Comparison of ENCODE assay signal across 9 mouse cellular contexts in the genomic region with DNA sequence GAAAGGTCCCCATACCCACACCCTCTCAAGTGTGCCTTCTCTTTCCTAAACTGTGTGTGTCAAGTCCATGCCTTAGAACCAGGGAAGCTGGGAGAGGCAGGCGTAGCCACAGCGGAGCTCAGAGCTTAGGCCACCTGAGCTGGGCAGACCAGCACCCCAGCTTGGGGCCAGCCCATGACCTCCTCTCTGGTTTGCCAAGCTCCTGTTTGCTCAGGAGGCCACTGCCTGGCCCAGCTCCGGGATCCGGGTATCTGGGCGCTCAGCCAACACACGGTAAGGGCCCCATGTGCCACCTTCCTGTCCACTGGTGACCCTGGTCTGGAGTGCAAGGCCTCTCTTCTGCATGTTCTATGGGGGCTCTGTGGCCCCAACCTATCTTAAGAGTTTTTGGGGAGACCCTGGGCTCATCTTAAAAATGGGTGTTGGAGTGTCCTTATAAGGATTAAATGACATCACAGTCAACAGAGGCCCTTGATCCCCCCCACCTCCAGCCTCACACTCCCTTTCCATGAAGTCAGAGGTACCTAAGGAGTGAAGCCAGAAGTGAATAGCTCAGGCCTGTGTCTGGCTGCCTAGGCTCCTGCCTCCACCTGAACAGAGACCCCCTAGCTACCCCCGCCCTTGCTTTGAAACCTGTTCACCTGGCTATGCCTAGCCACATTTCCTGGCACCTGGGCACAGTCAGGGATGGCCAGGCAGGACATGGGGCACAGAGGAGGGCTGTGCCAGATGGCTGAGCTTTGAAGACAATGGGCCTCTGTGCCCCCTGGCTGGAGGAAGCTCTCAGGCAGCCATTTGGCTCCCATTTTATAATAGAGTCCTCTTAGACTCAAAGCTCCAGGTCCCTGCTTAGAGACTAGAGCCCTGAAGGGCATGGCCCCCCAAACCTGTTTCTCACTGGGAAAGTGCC. TPM values are rescaled to one million over a fixed set of nuclear protein-coding genes. Genes with fewer than 3 reads are reported as not detected.
DNase-seq lines count a peak whose midpoint lies in the region; ATAC-seq and TF ChIP-seq lines count a peak whose summit lies in the region.
"Had no signal": no experiment of that assay in that cellular context is flagged by ENCODE, and none has a peak within 500 bp of the region (broad histone marks: within the 10 kb centered on the region; RNA-seq: fewer than 3 reads in every experiment).

No protein-coding gene starts in this region.

- TF ChIP-seq EP300 in stomach, postnatal 0 days (optimal IDR thresholded peaks at IDR 0.05), result no peak

- H3K4me1 ChIP-seq in limb, embryonic 13.5 days, result peaks cover 36% of the 10 kb centered on the region
- no peaks in the 10 kb centered on the region for H3K4me1 ChIP-seq in stomach, postnatal 0 days (replicated peaks; ENCODE audit: control insufficient read depth, insufficient read depth)

- H3K9ac ChIP-seq in limb, embryonic 13.5 days, result no peak overlapping the region
- H3K9ac ChIP-seq in stomach, postnatal 0 days (ENCODE audit: low read length), result no peak overlapping the region

- no peaks in the 10 kb centered on the region; the same call in 1 of the 2 replicates for H3K27me3 ChIP-seq in limb, embryonic 13.5 days
- no peaks in the 10 kb centered on the region for H3K27me3 ChIP-seq in stomach, postnatal 0 days (ENCODE audit: control insufficient read depth, insufficient read depth, low read length)

- TF ChIP-seq CTCF in stomach, postnatal 0 days (IDR thresholded peaks at IDR 0.05; ENCODE audit: low read depth), result no peak

- WGBS in limb, embryonic 13.5 days, result 74% methylated on average over 7 of the region's 7 CpGs
- WGBS in stomach, postnatal 0 days, result 44% methylated on average over 7 of the region's 7 CpGs

- peak overlapping the region; percentile 12 for H3K27ac ChIP-seq in limb, embryonic 13.5 days
- H3K27ac ChIP-seq in stomach, postnatal 0 days (replicated peaks), result peak overlapping the region; percentile 90

- peak; percentile 66 for DNase-seq in adrenal gland, postnatal 10 days
- DNase-seq in adrenal gland, postnatal 4 days (ENCODE audit: low spot score in 2 of 2), result no peak
- peak; percentile 24 to 62 for DNase-seq in urinary bladder, postnatal 36 days (ENCODE audit: low spot score in 2 of 2)
- no peak for DNase-seq in urinary bladder, postnatal 4 days (ENCODE audit: low spot score in 2 of 2)
- DNase-seq in stomach, postnatal 0 days (ENCODE audit: low spot score), result peak; percentile 94

- no peak overlapping the region for H3K4me2 ChIP-seq in limb, embryonic 13.5 days (replicated peaks)
- no peak overlapping the region for H3K4me2 ChIP-seq in stomach, postnatal 0 days (replicated peaks; ENCODE audit: low read depth)

- no peak overlapping the region for H3K4me3 ChIP-seq in limb, embryonic 13.5 days
- H3K4me3 ChIP-seq in stomach, postnatal 0 days (ENCODE audit: low read depth, low read length), result no peak overlapping the region
- H3K4me3 ChIP-seq: myocyte had no signal

- no peak for ATAC-seq in limb, embryonic 13.5 days (ENCODE audit: low FRiP score, low read depth)
- peak; percentile 93 for ATAC-seq in stomach, postnatal 0 days (ENCODE audit: low FRiP score, low TSS enrichment)
- no peak for ATAC-seq in granulocyte monocyte progenitor cell, adult 5-6 weeks (replicated peaks; ENCODE audit: poor library complexity, severe bottlenecking)
- ATAC-seq in activated CD4-positive, CD25-positive, alpha-beta regulatory T cell, adult 4 months, result no peak

- no peaks in the 10 kb centered on the region for H3K36me3 ChIP-seq in limb, embryonic 13.5 days
- no peaks in the 10 kb centered on the region for H3K36me3 ChIP-seq in stomach, postnatal 0 days (ENCODE audit: control insufficient read depth, insufficient read depth, low read length)

- no peaks in the 10 kb centered on the region for H3K9me3 ChIP-seq in limb, embryonic 13.5 days
- no peaks in the 10 kb centered on the region for H3K9me3 ChIP-seq in stomach, postnatal 0 days (ENCODE audit: control insufficient read depth, low read length)

RNA-seq across cellular contexts. Expression of a gene that starts 33.8 kb away (rescaled TPM):
- 10 to 100 TPM; 31.3 to 48.5 TPM for total RNA-seq in adrenal gland, postnatal 10 days (2021)
- total RNA-seq in adrenal gland, postnatal 4 days (2021), result 10 to 100 TPM; 83.5 to 96.1 TPM
- 10.7 and 11.4 TPM in 2 replicates for polyA plus RNA-seq in limb, embryonic 13.5 days (2015; fragmentation: Nextera tagmentation; extraction: Ambion mirVana)
- polyA plus RNA-seq in stomach, postnatal 0 days (2015; fragmentation: Nextera tagmentation; extraction: Ambion mirVana), result 70.1 and 73.0 TPM in 2 replicates
- total RNA-seq in granulocyte monocyte progenitor cell, adult 5-6 weeks (2014; fragmentation: Nextera tagmentation), result 0.80 and 4.3 TPM in 2 replicates
- total RNA-seq in granulocyte monocyte progenitor cell, adult 5-6 weeks (2017), result 0.65 and 4.6 TPM in 2 replicates
- polyA plus RNA-seq in activated CD4-positive, CD25-positive, alpha-beta regulatory T cell, adult 4 months (2017; shearing (Covaris generic)), result under 1 TPM in 1 of 2 experiments, not detected in 1; 0.53 TPM

Comparison
In these comparisons a context has a peak if more than half of its experiments do, and no peak if none do; other contexts are left out.
1. DNase-seq: peak in adrenal gland, postnatal 10 days (single experiment), urinary bladder, postnatal 36 days (2 of 2) and stomach, postnatal 0 days (single experiment); none in adrenal gland, postnatal 4 days (0 of 2) and urinary bladder, postnatal 4 days (0 of 2).
2. RNA of a gene that starts 33.8 kb away (total RNA-seq): 83.5 to 96.1 TPM in adrenal gland, postnatal 4 days and 31.3 to 48.5 TPM in adrenal gland, postnatal 10 days; 0.65 to 4.6 TPM in granulocyte monocyte progenitor cell, adult 5-6 weeks; every median in the first group is over 4 times any median in the second.